Mouse (Mus musculus): ENCODE measurements around the gene Nthl1. TPM values are rescaled to one million over a fixed set of nuclear protein-coding genes. Genes with fewer than 3 reads are reported as not detected.
"Not testable (repeated sequence)": the region's sequence is repeated elsewhere in the genome, so short reads cannot be mapped to it uniquely, and the experiment has no call there.

Nthl1 gene
- total RNA-seq, 2 experiments from 2014 or later: 7.0 to 8.5 TPM

DNA sequence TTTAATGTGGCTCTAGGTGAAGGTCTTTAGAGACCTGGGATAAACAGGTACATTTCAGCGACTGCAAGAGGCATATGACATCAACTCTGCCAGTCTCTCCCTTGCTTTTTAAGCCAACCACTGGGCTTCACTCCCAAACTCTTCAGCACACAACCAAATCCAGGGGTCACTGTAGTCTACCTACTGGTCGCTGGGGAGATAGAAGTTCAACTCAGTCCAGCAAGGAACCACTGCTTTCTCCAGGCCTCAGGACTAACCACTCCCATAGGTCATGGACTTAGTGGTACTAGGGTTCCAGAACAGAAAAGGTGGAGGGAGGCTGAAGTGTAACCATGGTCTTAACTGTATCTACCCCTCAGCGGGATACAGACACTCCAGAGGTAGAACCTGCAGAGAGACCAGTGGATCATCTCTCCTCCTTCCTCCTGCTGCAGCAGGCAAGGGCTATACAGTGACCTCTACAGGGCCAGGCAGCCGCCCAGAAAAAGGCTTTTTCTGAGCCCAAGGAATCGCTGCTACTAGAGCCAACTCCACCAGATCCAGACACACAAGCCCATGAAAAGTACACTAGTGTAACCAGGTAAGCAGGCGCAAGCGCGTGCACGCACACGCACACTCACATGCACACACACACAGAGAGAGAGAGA lies 16.4 kb downstream of the Nthl1 start:
- intact Hi-C loops (cut with DNase I): no loop called here
- DNase-seq: no peak

DNA sequence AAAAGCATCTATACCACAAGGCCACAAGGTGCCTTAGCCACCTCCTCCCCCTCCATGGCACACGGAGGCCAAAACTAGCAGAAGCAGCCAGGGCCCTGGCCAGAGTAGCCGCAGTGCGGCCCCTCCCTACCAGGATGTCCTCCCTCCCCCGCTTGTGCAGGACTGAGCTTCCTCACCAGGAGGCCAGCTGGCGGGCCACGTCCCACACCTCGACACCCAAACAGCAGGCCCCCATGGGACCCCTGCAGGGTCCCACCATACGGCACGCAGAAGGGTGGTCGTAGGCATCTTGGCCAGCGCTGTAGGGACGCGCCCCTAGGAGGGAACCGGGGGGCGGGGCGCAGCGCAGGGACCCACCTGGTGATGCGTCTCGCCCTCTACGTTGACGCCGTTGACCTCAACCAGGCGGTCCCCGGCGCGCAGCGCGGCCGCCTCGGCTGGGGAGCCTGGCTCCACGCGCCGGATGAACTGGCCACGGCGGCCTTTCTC lies 17.1 kb downstream of the Nthl1 start:
- peak; percentile 26 for DNase-seq
- intact Hi-C loops (cut with DNase I): no loop called here

DNA sequence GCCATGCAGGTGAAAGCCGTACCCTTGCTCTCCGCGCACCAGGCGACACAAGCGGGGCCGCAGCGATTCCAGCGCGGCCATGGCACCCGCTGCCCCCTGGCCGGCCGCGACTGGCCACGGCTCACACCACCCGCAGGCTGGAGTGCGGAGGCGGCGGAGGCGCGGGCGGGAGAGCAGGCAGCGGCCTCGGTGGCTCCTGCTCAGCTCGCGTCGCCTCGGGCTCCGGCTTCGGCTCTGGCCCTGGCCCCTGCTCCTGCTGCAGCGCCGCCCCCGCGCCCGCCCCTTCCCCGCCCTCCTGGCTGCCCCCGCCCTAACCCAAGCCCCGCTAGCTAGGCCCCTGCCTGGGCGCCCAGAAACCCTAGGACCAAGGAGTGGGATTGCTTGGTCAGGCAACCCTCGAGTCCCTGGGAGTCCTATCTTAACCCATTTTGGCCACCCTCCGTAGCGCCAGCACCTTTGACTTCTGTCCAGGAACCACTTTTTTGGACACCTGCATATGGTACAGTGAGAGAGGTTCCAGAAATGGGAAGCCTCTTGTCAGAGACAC lies 17.7 kb downstream of the Nthl1 start, which contains the start of gene Slc9a3r2:
Gene Slc9a3r2, minus strand, starts transcription at position 258 of the 547 bp plus-strand sequence.
- peak; percentile 65 for DNase-seq
- intact Hi-C loops (cut with DNase I): no loop called here

DNA sequence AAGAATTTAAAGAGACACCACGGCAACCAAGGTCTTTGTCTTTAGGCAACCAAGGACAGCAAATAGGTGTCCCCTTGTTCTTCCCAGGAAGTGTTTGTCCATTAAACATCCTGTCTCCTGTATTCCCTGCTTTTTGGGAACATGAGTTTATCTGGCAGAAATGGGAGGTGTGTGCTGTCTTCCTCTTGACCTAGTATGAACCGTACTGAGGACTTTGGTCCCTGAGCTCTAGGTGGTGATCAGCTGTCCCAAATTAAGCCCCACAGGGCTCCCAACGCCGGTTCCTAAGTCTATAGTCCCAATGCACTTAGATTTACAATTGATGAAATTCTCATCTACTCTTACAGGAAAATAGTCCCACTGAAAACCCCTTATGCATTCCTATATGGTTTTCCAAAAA lies 18.3 kb downstream of the Nthl1 start:
- intact Hi-C loops (cut with DNase I): no loop called here

DNA sequence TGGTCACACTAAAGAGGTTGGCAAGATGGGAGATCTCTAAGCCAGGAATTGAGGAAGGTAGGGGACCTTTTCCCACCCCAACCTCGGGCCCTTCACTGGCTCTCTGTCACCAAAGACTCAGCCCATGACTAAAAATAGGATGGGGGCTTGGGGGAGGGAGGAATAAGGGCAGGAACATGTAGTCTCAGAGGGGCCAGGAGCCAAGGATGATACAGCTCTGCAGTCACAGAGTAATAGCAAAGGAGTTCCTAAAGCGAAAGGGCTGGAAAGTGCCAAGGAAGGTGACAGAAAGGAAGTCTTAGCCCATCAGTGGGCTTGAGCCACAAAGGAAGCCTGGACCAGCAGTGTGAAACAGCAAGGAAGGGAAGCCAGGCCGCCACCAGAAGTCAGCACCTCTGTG lies 19.4 kb downstream of the Nthl1 start:
- intact Hi-C loops (cut with DNase I): no loop called here
- no peak for DNase-seq

More for the DNA sequence above, 18.3 kb downstream of the Nthl1 start:
- no peak for DNase-seq

DNA sequence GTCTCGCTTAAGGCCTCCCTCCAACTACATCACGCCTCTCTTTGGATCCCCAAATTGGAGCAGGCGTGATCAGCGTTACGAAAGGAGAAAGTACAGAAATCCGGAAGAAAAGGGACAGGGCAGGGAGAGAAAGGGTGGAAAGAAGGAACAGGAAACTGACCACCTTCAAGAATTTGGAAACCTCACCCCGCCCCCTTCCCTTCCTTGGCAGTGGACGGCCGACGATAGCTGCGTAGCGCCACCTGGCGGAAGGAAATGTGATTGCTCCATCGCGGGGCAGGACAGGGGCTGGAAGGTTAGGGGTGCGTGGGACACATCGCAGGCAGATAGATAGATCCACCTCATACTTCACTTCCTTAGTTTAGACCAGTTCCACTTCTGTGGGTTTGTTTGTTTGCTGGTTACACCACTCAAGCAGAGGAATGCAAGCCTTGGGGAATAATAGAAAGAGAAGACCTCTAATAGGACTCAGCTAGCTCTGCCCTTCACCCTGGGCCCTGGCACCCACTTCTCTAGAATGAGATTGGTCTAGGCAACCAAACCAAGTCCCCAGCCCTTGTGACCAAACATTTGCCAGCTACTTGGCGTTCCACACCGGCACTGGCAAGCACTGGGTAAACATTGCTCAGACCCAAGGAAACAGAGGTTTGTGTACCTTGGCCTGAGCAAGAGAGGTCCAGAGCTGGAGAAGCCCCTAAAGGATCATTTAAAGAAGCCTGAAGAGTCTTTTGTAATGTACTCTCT lies 21.7 kb downstream of the Nthl1 start:
- DNase-seq: peak; percentile 78
- intact Hi-C loops (cut with DNase I): no loop called here

DNA sequence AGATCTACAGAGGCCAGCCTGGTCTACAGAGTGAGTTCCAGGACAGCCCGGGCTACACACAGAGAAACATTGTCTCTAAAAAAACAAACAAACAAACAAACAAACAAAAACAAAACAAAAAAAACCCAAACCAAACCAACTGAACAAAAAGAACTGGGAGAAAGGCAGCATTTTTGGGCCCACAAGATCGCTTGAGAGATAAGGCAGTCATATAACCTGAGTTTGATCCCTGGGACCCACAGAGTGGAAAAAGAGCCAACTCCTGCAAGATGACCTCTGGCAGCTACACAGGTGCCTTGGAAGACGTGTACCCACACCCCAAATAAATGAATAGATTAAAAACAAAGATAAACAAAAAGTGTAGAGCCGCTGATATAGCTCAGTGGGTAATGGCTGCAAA lies 22.5 kb downstream of the Nthl1 start:
- DNase-seq: no peak
- intact Hi-C loops (cut with DNase I): no loop called here

DNA sequence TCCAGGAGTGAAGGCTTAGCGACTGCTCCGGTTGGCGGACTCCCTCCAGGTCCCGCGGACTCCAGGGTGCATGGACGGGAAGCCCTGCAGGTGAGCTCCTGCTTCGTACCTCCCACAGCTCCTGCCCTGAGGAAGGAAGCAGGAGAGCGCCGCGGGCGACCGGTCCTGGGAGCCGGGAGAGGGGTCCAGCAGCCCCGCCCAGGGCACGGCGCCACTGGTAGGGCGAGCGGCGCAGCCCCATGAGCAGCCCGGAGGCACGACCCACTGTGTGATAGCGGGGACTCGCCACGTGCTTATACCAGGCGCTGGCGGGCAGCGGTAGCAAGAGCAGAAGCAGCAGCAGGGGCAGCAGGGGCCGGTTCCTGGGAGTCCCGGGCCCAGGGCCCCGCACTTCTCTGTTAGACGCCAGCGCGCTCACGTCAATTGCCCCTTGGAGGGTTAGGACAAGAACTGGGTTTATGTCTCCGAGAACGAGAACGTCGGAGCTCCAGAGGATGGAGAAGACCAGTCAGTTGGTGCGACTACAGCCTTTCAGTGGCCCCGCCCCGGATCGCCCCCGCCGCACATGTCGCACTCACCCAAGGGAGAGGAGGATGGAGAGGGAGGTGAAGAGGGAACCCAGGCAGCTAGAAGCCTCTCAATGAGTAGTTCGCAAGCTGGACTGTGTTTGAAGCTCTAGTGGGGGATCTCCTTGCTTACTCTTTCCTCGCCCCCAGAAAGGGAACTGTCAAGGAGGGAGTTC lies 25.7 kb downstream of the Nthl1 start, which contains the start of gene Npw:
Gene Npw, minus strand, starts transcription at position 441 of the 742 bp plus-strand sequence.
- intact Hi-C loops (cut with DNase I): no loop called here

DNA sequence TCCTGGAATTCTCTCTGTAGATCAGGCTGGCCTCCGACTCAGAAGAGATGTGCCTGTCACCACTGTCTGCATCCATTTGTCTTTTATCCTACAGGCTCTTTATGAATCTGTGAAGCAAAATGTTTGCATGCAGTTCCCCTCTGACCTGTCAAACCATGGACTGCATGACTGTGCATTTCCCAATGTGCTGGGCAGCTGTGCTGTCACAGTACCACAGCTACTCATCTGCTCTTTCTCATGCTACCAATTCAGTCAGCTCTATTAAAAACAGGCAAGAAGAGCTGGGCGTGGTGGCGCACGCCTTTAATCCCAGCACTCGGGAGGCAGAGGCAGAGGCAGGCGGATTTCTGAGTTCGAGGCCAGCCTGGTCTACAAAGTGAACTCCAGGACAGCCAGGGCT lies 34.5 kb downstream of the Nthl1 start:
- intact Hi-C loops (cut with DNase I): not testable (repeated sequence)

More for the DNA sequence above, 25.7 kb downstream of the Nthl1 start, which contains the start of gene Npw:
- DNase-seq: no peak

DNA sequence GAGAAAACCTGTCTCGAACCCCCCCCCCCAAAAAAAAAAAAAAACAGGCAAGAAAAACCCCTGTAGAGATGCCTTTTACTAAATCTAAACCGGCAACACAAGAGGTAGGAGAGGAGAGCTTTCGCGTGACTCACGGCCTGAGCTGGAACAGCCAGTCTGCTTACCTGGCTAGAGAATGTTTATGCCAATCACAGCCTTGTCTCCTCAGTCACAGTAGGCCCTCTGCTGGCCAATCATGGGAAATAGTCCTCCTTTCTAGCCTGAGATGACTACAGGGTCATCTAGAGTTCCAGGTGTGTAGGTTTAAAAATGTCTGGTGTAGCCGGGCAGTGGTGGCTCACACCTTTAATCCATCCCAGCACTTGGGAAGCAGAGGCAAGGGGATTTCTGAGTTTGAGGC lies 34.9 kb downstream of the Nthl1 start:
- peak; percentile 55 for DNase-seq
- intact Hi-C loops (cut with DNase I): no loop called here

More for the DNA sequence above, 34.5 kb downstream of the Nthl1 start:
- DNase-seq: not testable (repeated sequence)

DNA sequence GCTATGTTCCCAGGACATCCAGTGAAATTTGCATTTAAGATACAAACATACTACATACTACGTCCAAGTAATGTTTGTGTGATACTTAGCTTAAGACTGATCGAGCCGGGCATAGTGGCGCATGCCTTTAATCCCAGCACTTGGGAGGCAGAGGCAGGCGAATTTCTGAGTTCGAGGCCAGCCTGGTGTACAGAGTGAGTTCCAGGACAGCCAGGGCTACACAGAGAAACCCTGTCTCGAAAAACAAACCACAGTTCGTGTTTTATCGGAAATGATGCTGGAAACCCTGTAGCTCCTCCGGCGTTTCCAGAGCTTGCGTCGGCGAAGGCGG lies 36.7 kb downstream of the Nthl1 start:
- intact Hi-C loops (cut with DNase I); DNase-seq: not testable (repeated sequence)

DNA sequence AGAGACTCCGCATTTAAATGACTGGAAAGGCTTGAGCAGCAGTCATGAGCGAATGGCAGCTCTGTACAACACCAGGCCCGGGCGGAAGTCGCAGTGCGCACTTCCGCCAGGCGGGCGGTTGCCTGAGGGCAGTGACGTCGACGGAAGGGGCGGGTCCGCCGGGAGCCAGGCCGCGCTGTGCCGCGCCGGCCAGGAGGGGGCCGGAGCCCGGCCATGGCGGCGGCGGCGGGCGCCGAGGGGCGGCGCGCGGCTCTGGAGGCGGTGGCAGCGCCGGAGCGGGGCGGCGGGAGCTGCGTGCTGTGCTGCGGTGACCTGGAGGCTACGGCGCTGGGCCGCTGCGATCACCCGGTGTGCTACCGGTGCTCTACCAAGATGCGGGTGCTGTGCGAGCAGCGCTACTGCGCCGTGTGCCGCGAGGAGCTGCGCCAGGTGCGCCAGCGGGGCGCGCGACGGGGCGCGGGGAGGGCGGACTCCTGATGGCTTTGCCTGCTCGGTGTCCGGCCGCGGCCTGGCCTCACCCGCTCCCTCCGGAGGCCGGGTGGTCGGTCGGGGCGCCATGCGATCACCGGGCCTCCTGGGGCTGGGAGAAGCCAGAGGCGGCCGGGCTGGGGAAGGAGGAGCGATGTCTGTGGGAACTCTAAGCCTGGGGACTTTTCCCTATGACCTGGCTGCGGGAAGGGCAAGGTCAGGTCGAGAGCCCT lies 37.2 kb downstream of the Nthl1 start, which contains the start of gene Zfp598:
Gene Zfp598, plus strand, starts transcription at position 143 of the 701 bp plus-strand sequence.
- DNase-seq: peak; percentile 94

DNA sequence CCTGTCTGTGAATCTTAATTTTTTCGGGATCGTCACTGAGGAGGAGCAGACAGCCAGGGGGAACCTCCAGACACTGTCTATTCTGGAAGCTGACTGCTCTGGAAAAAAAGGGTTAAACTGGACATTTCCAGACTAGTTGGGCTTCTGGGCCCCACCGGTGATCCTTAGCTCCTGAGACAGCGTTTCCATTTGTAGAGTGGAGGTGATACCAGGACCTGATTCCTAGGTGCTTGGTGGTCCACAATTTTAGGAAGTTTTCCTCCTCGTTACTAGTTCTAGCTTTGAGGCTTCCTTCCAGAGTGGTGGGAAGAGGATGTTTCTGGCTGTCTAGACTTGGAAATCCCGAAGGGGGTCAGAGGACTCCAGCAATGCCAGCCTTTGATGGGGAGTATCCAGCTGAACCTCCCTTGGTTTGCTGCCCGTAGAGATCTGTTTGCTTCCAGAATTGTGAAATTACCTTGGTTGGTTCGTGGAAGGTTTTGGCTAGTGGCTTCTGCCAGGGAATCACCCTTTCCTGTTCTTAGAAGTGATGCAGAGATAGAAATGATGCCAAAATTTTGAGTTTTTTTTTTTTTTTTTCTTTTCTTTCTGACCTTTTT lies 37.9 kb downstream of the Nthl1 start:
- intact Hi-C loops (cut with DNase I): no loop called here
- DNase-seq: no peak

More for the DNA sequence above, 37.2 kb downstream of the Nthl1 start, which contains the start of gene Zfp598:
- intact Hi-C loops (cut with DNase I): no loop called here

DNA sequence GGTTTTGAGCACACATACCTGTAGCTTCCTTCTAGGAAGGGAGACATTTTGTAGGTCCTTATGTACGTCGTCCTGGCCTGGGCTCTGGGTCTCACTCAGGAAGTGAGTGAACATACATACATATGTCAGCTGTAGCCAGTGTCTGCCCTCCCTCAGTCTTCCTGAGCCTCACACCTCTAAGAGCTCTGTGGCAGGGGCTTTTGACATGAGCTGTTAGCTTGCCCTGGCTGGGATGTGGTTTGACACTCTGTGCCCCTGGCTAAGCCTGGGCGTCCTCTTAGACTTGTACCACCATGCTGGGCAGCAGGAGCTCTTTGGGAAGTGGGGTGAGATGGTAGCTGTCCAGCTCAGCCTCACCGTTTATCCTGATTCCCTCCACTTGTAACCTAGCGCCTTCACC lies 38.9 kb downstream of the Nthl1 start:
- DNase-seq: no peak
- intact Hi-C loops (cut with DNase I): no loop called here

DNA sequence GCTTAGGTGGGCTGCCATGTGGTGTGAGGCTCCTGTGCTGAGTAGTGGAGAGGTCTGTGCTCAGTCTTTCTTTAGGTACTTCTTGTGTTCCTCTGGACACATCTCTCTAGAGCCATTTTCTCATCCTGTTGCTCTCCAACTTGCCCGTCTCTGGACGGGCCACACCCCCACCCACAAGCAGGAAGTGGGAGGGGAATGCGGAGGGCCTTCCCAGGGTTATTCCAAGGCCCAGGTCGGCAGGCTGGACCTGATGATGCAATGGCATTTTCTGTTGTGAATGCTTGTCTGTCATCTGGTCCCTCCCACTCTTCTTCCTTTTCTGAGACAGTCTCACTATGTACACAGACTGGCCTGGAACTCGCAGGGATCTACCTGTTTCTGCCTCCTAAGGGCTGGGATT lies 39.7 kb downstream of the Nthl1 start:
- intact Hi-C loops (cut with DNase I): no loop called here
- no peak for DNase-seq

DNA sequence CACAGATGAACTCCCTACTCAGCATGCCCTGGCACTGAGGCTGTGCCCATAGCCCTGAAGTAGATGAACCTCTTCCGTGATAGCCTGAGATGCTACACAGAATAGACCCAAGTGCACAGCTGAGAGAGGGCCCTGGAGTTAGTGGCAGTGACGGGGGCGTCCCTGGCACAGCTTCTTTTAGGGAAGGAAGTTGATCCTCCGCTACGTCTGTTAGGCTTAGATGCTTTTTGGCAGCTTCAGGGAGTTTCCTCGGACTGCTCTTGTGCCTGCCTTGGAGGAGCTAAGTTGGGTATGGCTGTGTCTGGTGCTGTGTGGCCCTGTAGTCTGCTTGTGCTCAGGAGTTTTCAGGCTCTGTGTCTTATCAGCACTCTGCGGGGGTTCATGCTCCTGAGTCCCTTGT lies 41.8 kb downstream of the Nthl1 start:
- intact Hi-C loops (cut with DNase I): no loop called here
- no peak for DNase-seq

DNA sequence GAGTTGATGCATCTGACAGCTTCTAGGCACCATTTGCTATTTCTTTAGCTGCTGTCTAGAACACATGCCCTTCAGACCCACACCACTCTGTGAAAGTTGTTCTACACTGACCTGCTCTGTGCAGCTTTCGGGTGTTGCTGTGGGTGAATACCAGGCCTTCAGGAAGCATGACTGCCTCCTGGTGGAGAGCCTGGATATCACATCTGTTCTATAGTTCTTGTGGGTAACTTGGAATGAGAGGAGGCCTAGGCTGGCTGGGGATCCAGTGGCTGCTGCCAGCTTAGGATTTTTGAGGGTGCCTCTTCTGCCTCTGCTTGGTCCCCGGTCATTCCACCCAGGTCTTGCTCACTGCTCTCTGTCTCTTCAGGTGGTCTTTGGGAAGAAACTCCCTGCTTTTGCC lies 43.7 kb downstream of the Nthl1 start:
- peak; percentile 77 for DNase-seq
- intact Hi-C loops (cut with DNase I): no loop called here

DNA sequence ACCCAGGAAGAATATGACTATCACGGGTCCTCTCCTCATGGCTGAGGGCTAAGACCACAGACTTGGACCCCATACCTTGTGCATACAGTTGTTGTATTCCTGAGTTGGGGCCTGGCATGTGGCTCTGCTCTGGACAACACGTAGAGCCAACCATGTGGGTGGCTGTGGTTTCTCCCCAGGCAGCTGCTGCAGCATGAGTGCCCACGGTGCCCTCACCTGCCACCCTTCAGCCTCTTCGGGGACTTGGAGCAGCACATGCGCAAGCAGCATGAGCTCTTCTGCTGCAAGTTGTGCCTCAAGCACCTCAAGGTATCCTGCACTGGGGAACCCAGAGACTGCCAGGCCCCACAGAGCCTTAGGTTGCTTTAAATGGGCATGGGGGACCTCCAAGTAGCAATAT lies 44.4 kb downstream of the Nthl1 start:
- intact Hi-C loops (cut with DNase I): no loop called here
- DNase-seq: no peak

DNA sequence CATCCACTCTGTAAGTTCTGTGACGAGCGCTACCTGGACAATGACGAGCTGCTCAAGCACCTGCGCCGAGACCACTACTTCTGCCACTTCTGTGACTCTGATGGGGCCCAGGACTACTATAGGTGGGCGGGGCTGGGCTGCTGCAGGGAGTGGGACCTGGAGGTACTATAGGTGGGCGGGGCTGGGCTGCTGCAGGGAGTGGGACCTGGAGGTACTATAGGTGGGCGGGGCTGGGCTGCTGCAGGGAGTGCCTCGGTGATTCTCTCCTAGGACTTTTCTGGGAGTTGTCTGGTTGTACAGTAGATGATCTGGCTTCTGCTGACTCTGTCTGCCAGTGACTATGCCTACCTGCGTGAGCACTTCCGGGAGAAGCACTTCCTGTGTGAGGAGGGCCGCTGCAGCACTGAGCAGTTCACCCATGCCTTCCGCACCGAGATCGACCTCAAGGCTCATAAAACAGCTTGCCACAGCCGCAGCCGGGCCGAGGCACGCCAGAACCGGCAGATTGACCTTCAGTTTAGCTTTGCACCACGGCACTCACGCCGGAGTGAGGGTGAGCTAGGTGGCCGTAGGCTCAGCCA lies 45.1 kb downstream of the Nthl1 start:
- no peak for DNase-seq
- intact Hi-C loops (cut with DNase I): no loop called here

DNA sequence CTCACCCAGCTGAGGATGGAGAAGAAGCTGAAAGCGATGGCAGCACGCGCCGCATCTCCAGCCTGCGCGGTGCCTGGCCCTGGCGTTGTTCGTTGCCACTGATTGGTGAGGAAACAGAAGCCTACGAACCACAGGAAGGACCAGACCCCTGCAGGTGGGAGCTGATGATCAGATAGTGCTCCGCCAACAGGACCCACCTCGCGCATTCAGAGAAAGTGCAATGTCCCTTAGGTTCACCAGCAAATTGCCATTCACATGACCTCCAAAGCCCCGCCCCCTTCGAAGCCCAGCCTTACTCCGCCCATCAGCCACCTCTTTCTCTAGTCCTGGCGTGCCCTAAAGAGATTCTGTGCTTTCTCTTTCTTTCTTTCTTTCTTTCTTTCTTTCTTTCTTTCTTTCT lies 54.0 kb downstream of the Nthl1 start:
- intact Hi-C loops (cut with DNase I): no loop called here
- no peak for DNase-seq

Measured in left cerebral cortex, postnatal 4 days (tissue).